Mouse (Mus musculus): ENCODE data around the gene Prdm9. TPM values are rescaled to one million over a fixed set of nuclear protein-coding genes. Genes with fewer than 3 reads are reported as not detected.
A peak's percentile ranks its signal among the peaks of the same experiment; 100 is the strongest.
"Not testable (repeated sequence)": the region's sequence is repeated elsewhere in the genome, so short reads cannot be mapped to it uniquely, and the experiment has no call there.

The Prdm9 gene
- polyA plus RNA-seq, 1 experiment from 2014 or later, result 2.6 TPM

GRCm38 (mm10) chr17:15559946-15560345 is 4.2 kb downstream of the Prdm9 start:
- Histone ChIP-seq H3K4me3 (no peak overlapping the region), H3K4me1 (peaks cover 8% of the 10 kb centered on the region), H3K4me2 (no peak overlapping the region), H3K27ac (no peak overlapping the region), H3K9ac (no peak overlapping the region), H3K36me3 (no peaks in the 10 kb centered on the region), H3K27me3 (no peaks in the 10 kb centered on the region), H3K9me3 (no peaks in the 10 kb centered on the region)
- 90% methylated on average over 2 of the region's 2 CpGs for WGBS
- no peak for ATAC-seq (ENCODE audit: borderline replicate concordance, extremely low read depth, low FRiP score, low TSS enrichment)

GRCm38 (mm10) chr17:15549713-15550112 is 14.4 kb downstream of the Prdm9 start:
- ATAC-seq (ENCODE audit: borderline replicate concordance, extremely low read depth, low FRiP score, low TSS enrichment), result no peak
- 46% methylated on average over 1 of the region's 1 CpGs for WGBS

GRCm38 (mm10) chr17:15546440-15546839 is 17.7 kb downstream of the Prdm9 start:
- Histone ChIP-seq H3K9ac (no peak overlapping the region), H3K4me3 (no peak overlapping the region), H3K9me3 (no peaks in the 10 kb centered on the region; the same call in 1 of the 2 replicates), H3K4me1 (no peaks in the 10 kb centered on the region), H3K27me3 (no peaks in the 10 kb centered on the region), H3K4me2 (no peak overlapping the region), H3K27ac (no peak overlapping the region), H3K36me3 (no peaks in the 10 kb centered on the region)
- 65% methylated on average over 4 of the region's 4 CpGs for WGBS
- no peak for ATAC-seq (ENCODE audit: borderline replicate concordance, extremely low read depth, low FRiP score, low TSS enrichment)

More at GRCm38 (mm10) chr17:15549713-15550112, 14.4 kb downstream of the Prdm9 start:
- Histone ChIP-seq H3K27ac (no peak overlapping the region), H3K36me3 (no peaks in the 10 kb centered on the region), H3K4me1 (no peaks in the 10 kb centered on the region), H3K4me3 (no peak overlapping the region), H3K9me3 (no peaks in the 10 kb centered on the region; the same call in 1 of the 2 replicates), H3K9ac (no peak overlapping the region), H3K4me2 (no peak overlapping the region), H3K27me3 (no peaks in the 10 kb centered on the region)

GRCm38 (mm10) chr17:15543868-15544267 is 20.3 kb downstream of the Prdm9 start:
- H3K9me3 ChIP-seq; H3K4me1 ChIP-seq; H3K36me3 ChIP-seq; ATAC-seq (ENCODE audit: borderline replicate concordance, extremely low read depth, low FRiP score, low TSS enrichment); H3K4me3 ChIP-seq; H3K27ac ChIP-seq; H3K9ac ChIP-seq; H3K27me3 ChIP-seq; H3K4me2 ChIP-seq: not testable (repeated sequence)
- WGBS, result 63% methylated on average over 4 of the region's 4 CpGs

- H3K9ac ChIP-seq, result no peak overlapping the region
- no peak overlapping the region for H3K4me2 ChIP-seq
- H3K36me3 ChIP-seq, result no peaks in the 10 kb centered on the region
- WGBS, result 68% methylated on average over 4 of the region's 4 CpGs
- no peak overlapping the region for H3K4me3 ChIP-seq
- no peaks in the 10 kb centered on the region; the same call in 1 of the 2 replicates for H3K9me3 ChIP-seq
- ATAC-seq (ENCODE audit: borderline replicate concordance, extremely low read depth, low FRiP score, low TSS enrichment), result no peak
- H3K4me1 ChIP-seq, result peaks cover 4% of the 10 kb centered on the region; the same call in 1 of the 2 replicates
- H3K27ac ChIP-seq, result no peak overlapping the region
- peaks cover 20% of the 10 kb centered on the region for H3K27me3 ChIP-seq
Measured at GRCm38 (mm10) chr17:15540309-15540708, 23.8 kb downstream of the Prdm9 start.

- WGBS, result 1% methylated on average over 33 of the region's 33 CpGs
- Histone ChIP-seq H3K27ac (no peak overlapping the region), H3K4me1 (peaks cover 4% of the 10 kb centered on the region; the same call in 1 of the 2 replicates), H3K27me3 (peaks cover 25% of the 10 kb centered on the region), H3K9me3 (no peaks in the 10 kb centered on the region), H3K4me2 (peak overlapping the region; percentile 89), H3K4me3 (peak overlapping the region; percentile 46), H3K9ac (peak overlapping the region; percentile 29), H3K36me3 (no peaks in the 10 kb centered on the region)
- ATAC-seq (ENCODE audit: borderline replicate concordance, extremely low read depth, low FRiP score, low TSS enrichment), result no peak
Measured at GRCm38 (mm10) chr17:15536457-15536904, 27.7 kb downstream of the Prdm9 start.

- H3K27me3 ChIP-seq, result peaks cover 25% of the 10 kb centered on the region
- 15% methylated on average over 8 of the region's 8 CpGs for WGBS
- no peak for ATAC-seq (ENCODE audit: borderline replicate concordance, extremely low read depth, low FRiP score, low TSS enrichment)
- peak overlapping the region; percentile 89 for H3K4me2 ChIP-seq
- H3K4me3 ChIP-seq, result peak overlapping the region; percentile 46
- no peaks in the 10 kb centered on the region for H3K9me3 ChIP-seq
- no peaks in the 10 kb centered on the region for H3K36me3 ChIP-seq
- no peak overlapping the region for H3K27ac ChIP-seq
- peaks cover 4% of the 10 kb centered on the region; the same call in 1 of the 2 replicates for H3K4me1 ChIP-seq
- H3K9ac ChIP-seq, result no peak overlapping the region
Measured at GRCm38 (mm10) chr17:15535943-15536342, 28.2 kb downstream of the Prdm9 start.

- H3K4me3 ChIP-seq, result peak overlapping the region; percentile 46; the same call in 1 of the 2 replicates
- no peak overlapping the region for H3K9ac ChIP-seq
Measured at GRCm38 (mm10) chr17:15535162-15535800, 28.9 kb downstream of the Prdm9 start.

GRCm38 (mm10) chr17:15530141-15530540 is 34.0 kb downstream of the Prdm9 start:
- H3K9ac ChIP-seq, result no peak overlapping the region
- H3K4me3 ChIP-seq, result no peak overlapping the region
- H3K4me1 ChIP-seq, result peaks cover 19% of the 10 kb centered on the region
- no peaks in the 10 kb centered on the region for H3K9me3 ChIP-seq
- ATAC-seq (ENCODE audit: borderline replicate concordance, extremely low read depth, low FRiP score, low TSS enrichment), result no peak
- no peak overlapping the region for H3K4me2 ChIP-seq
- H3K27ac ChIP-seq, result no peak overlapping the region
- no peaks in the 10 kb centered on the region for H3K36me3 ChIP-seq
- 9% methylated on average over 5 of the region's 5 CpGs for WGBS
- peaks cover 3% of the 10 kb centered on the region for H3K27me3 ChIP-seq

More at GRCm38 (mm10) chr17:15535162-15535800, 28.9 kb downstream of the Prdm9 start:
- H3K27me3 ChIP-seq, result peaks cover 25% of the 10 kb centered on the region
- no peak for ATAC-seq (ENCODE audit: borderline replicate concordance, extremely low read depth, low FRiP score, low TSS enrichment)
- H3K36me3 ChIP-seq, result no peaks in the 10 kb centered on the region
- H3K9me3 ChIP-seq, result no peaks in the 10 kb centered on the region
- H3K4me2 ChIP-seq, result no peak overlapping the region
- 60% methylated on average over 11 of the region's 11 CpGs for WGBS
- H3K27ac ChIP-seq, result no peak overlapping the region
- H3K4me1 ChIP-seq, result peaks cover 4% of the 10 kb centered on the region; the same call in 1 of the 2 replicates

- Histone ChIP-seq H3K36me3 (peaks cover 10% of the 10 kb centered on the region), H3K9me3 (no peaks in the 10 kb centered on the region), H3K27me3 (no peaks in the 10 kb centered on the region), H3K4me3 (no peak overlapping the region), H3K9ac (no peak overlapping the region), H3K4me2 (no peak overlapping the region), H3K27ac (no peak overlapping the region), H3K4me1 (peaks cover 19% of the 10 kb centered on the region)
- no peak for ATAC-seq (ENCODE audit: borderline replicate concordance, extremely low read depth, low FRiP score, low TSS enrichment)
- WGBS, result 76% methylated on average over 2 of the region's 2 CpGs
Measured at GRCm38 (mm10) chr17:15528887-15529286, 35.3 kb downstream of the Prdm9 start.

GRCm38 (mm10) chr17:15527811-15528136 is 36.4 kb downstream of the Prdm9 start:
- no peak for ATAC-seq (ENCODE audit: borderline replicate concordance, extremely low read depth, low FRiP score, low TSS enrichment)
- Histone ChIP-seq H3K4me1 (peaks cover 19% of the 10 kb centered on the region), H3K4me3 (peak overlapping the region; percentile 68), H3K36me3 (peaks cover 17% of the 10 kb centered on the region), H3K27me3 (no peaks in the 10 kb centered on the region), H3K4me2 (peak overlapping the region; percentile 89), H3K9me3 (no peaks in the 10 kb centered on the region), H3K27ac (peak overlapping the region; percentile 88), H3K9ac (peak overlapping the region; percentile 80)
- WGBS, result 41% methylated on average over 3 of the region's 3 CpGs

- peak; percentile 99 for ATAC-seq (ENCODE audit: borderline replicate concordance, extremely low read depth, low FRiP score, low TSS enrichment)
- peak within 1 kb of the TSS; percentile 68 for H3K4me3 ChIP-seq
- H3K4me1 ChIP-seq, result peaks cover 19% of the 10 kb centered on the region
- peak within 1 kb of the TSS; percentile 88 for H3K27ac ChIP-seq
- H3K9me3 ChIP-seq, result no peaks in the 10 kb centered on the region
- H3K4me2 ChIP-seq, result peak within 1 kb of the TSS; percentile 89
- H3K9ac ChIP-seq, result peak within 1 kb of the TSS; percentile 80
- H3K36me3 ChIP-seq, result peaks cover 21% of the 10 kb centered on the region
- H3K27me3 ChIP-seq, result no peaks in the 10 kb centered on the region
- under 1% methylated on average over 54 of the region's 55 CpGs for WGBS
Measured at GRCm38 (mm10) chr17:15526986-15527810, 37.0 kb downstream of the Prdm9 start, which contains the start of gene Pdcd2. Gene Pdcd2 (minus strand): TSS chr17:15527301.
